Mouse (Mus musculus) lung, postnatal 25 days (tissue): Measurements from ENCODE around the gene Edn2.

Experiments used
- DNase-seq: peaks from one replicate; pipeline ENCODE4 v3.0.0; 2022; ENCODE audit warnings: low spot score

Gene Edn2

DNA sequence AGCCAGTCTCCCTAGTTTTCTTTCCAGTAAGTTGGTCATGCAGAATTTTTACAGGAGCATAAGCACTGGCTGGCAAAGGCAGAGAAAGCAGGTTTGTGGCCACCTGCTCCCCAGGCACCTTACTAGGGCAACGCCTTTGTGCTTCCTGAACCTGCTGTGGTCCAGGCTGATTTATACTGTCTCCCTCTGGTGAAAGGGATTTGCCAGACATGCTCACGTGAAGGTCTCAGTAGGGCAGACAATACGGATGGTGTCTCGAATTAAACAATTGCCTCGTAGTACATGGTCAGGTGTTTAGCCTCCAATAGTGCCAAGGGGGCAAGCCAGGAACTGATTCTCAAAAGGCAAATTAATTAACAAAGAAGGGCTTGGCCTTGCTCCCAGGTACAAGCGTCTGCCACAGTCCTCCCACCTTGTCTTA lies 45.5 kb downstream of the Edn2 start:
- no peak for DNase-seq

DNA sequence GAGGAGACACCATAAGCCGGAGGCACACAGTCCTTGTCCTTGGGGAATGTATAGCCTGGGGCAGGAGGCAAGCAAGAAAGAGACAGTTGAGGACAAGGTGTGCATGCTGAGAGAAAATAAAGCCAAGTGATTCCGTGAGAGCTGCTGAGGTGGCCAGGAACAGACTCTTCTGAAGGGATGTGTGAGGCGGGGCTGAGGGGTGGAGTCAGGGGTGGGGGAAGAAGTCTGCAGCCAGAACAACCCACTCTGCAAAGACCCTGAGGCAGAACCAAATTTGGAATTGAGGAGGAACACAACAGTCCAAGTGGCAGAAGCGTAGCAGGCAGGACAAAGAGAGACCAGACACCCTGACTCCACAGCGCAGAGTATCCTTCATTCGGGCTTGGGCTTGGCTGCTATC lies 51.1 kb downstream of the Edn2 start:
- DNase-seq = no peak

DNA sequence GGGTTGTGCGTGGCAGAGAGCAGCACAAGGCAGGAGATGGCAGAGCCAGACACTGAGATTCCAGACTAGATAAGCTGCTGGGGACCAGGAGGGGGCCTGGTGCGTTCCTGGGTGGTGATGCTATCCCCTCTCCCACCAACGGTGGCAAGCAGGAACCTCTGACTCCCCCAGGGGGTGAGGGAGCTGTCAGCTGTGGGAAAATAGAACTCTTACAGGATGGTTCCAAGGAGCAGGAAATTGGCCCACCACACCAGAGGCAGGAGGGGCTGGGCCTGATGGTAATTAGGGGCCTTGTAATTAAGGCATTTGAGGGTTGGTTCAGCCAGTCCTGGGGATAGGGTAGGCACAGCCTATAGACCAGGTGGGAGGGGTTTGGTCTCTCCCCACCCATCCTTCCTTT lies 51.8 kb downstream of the Edn2 start:
- no peak for DNase-seq

DNA sequence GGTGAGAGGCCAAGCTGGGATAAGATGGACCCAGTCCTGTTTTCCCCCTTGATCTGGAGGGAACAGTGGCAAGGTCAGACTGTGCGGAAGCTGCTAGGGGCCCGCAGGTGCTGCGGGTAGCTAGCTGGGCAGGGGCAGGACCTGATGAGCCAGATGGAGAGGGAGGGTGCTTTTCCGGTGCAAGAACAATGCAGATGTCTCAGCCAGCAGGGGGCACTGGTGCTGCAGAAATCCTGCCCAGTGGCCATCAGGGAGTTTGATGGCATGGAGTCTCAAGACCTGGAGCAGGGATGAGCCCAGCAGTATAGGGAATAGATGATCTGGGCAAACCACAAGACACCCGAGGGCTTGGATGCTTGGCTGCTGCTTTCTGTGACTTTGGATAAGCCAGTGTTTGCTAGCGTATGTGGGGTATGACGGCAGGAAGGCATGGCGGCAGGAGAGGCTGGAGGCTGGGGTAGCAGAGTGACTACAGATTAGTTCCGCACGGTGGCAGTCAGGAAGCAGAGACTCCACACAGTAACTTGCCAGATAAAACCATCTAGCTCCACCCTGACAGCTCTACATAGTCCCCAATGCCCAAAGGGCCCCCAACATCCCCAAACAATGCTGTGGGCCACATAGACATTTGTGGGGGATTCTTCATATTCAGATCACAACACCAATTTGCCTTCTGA lies 55.0 kb downstream of the Edn2 start:
- peak; percentile 37 for DNase-seq

DNA sequence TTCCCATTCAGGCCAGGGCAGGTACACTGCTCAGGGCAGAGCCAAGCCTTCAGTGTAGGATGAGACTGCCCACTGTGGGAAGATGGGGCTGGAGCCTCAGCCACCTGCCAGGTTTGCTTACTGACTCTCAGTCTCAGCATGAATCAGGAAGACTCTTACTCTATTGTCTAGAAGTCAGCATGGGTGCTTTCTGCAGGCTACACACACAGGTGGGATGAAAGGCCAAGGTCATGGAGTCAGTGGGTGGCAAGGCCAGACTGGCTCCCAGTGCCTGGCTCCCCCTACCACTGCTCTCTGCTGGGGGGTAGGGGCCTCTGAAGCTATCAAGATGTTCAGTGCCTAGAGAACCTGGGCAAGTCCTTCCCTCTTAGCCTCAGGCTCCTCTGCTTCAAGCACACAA lies 55.9 kb downstream of the Edn2 start:
- DNase-seq = no peak
